Mouse (Mus musculus): ENCODE data around the gene Btbd16. TPM values are rescaled to one million over a fixed set of nuclear protein-coding genes. Genes with fewer than 3 reads are reported as not detected.

Gene Btbd16
- total RNA-seq, 2 experiments from 2014 or later = 0.86 to 0.87 TPM

GRCm38 (mm10) chr7:130855681-130856080 lies 81.8 kb downstream of the Btbd16 start:
- DNase-seq (ENCODE audit: extremely low spot score in 1 of 2, low spot score in 1 of 2) = no peak

- DNase-seq (ENCODE audit: extremely low spot score in 1 of 2, low spot score in 1 of 2) = no peak
These were observed 84.1 kb downstream of the Btbd16 start for GRCm38 (mm10) chr7:130857973-130858372.

GRCm38 (mm10) chr7:130859926-130860325 lies 86.1 kb downstream of the Btbd16 start:
- no peak for DNase-seq (ENCODE audit: extremely low spot score in 1 of 2, low spot score in 1 of 2)

GRCm38 (mm10) chr7:130860721-130861142 lies 86.9 kb downstream of the Btbd16 start:
- no peak for DNase-seq (ENCODE audit: extremely low spot score in 1 of 2, low spot score in 1 of 2)

- no peak for DNase-seq (ENCODE audit: extremely low spot score in 1 of 2, low spot score in 1 of 2)
These were observed 88.6 kb downstream of the Btbd16 start for GRCm38 (mm10) chr7:130862501-130862900.

GRCm38 (mm10) chr7:130864711-130865110 lies 90.8 kb downstream of the Btbd16 start:
- no peak for DNase-seq (ENCODE audit: extremely low spot score in 1 of 2, low spot score in 1 of 2)

GRCm38 (mm10) chr7:130865613-130866591 lies 92.0 kb downstream of the Btbd16 start, which contains the start of gene Plekha1:
Plekha1 (plus strand) TSS chr7:130865756.
- peak; percentile 88 to 96 for DNase-seq (ENCODE audit: extremely low spot score in 1 of 2, low spot score in 1 of 2)

- no peak for DNase-seq (ENCODE audit: extremely low spot score in 1 of 2, low spot score in 1 of 2)
These were observed 92.8 kb downstream of the Btbd16 start for GRCm38 (mm10) chr7:130866640-130867039.

- no peak for DNase-seq (ENCODE audit: extremely low spot score in 1 of 2, low spot score in 1 of 2)
These were observed 93.4 kb downstream of the Btbd16 start for GRCm38 (mm10) chr7:130867256-130867655.

Other genes starting within 250 kb of the Btbd16 start
- 10 to 100 TPM; 36.3 to 36.6 TPM for gene Nsmce4a, start 201.0 kb upstream of the Btbd16 start, total RNA-seq (2021)
- 10 to 100 TPM; 75.1 to 82.4 TPM for gene Tacc2, start 196.6 kb upstream of the Btbd16 start, total RNA-seq (2021)
- 100 to 1,000 TPM in 1 of 2 experiments, 10 to 100 TPM in 1; 89.5 to 108 TPM for gene Plekha1, start 91.7 kb downstream of the Btbd16 start, total RNA-seq (2021)
- gene Htra1, start 162.0 kb downstream of the Btbd16 start, total RNA-seq (2021) = 100 to 1,000 TPM; 214 to 291 TPM